Mouse (Mus musculus) liver, postnatal 0 days (tissue): ENCODE data around the gene Ptpn1.

ENCODE experiments used
- CTCF ChIP-seq: sonication (generic); IDR thresholded peaks from 2 replicates; pipeline ENCODE4 v1.5.1; 2016; ENCODE audit warnings: antibody characterized with exemption, low read depth
- EP300 ChIP-seq: IDR thresholded peaks from 2 replicates; pipeline ENCODE4 v1.6.1; 2016; ENCODE audit warnings: antibody characterized with exemption, low read depth, mild to moderate bottlenecking

GRCm38 (mm10) chr2:167969851-167970541, 38.1 kb downstream of the Ptpn1 start:
- TF ChIP-seq EP300 (no peak), CTCF (no peak)
